Mouse (Mus musculus) CH12.LX (cell line): ENCODE measurements around the gene Akirin2. TPM values are rescaled to one million over a fixed set of nuclear protein-coding genes. Genes with fewer than 3 reads are reported as not detected.

Experiments used
- DNase-seq: peaks from one replicate; pipeline ENCODE4 v3.0.0-alpha.2; 2013; ENCODE audit errors: extremely low read depth
- H3K27ac ChIP-seq: 2 replicates; pipeline ENCODE4 v1.5.1; 2012; ENCODE audit warnings: low read depth, mild to moderate bottlenecking, control low read depth, moderate library complexity; ENCODE audit not compliant: insufficient read depth
- H3K27me3 ChIP-seq: replicated peaks from 2 replicates; pipeline ENCODE3; 2012; ENCODE audit warnings: inconsistent platforms
- H3K36me3 ChIP-seq, 2 experiments: replicated peaks in 1 of 2; 2 replicates each; pipeline versions ENCODE3 to v1.6.1; 2012; ENCODE audit warnings: inconsistent platforms in 1 of 2, low read length in 1 of 2, mild to moderate bottlenecking in 1 of 2, mixed read lengths in 1 of 2, moderate library complexity in 1 of 2; ENCODE audit not compliant: control insufficient read depth in 1 of 2, insufficient read depth in 1 of 2
- H3K4me1 ChIP-seq, 2 experiments: 2 replicates each; pipeline ENCODE4 v1.6.1; 2012; ENCODE audit warnings: inconsistent platforms in 1 of 2, moderate library complexity in 1 of 2; ENCODE audit not compliant: insufficient read depth in 2 of 2, control insufficient read depth in 1 of 2
- H3K4me2 ChIP-seq: 2 replicates; pipeline ENCODE4 v1.6.1; 2012; ENCODE audit warnings: low read depth, mild to moderate bottlenecking, control low read depth; ENCODE audit not compliant: poor library complexity, insufficient read depth, severe bottlenecking
- H3K4me3 ChIP-seq, 3 experiments: fragments of 150-350 bp in 1 of 3; sonication (generic) in 1 of 3; replicated peaks in 1 of 3; 2 replicates each; pipeline versions ENCODE3 to v1.5.1; 2011 to 2012; ENCODE audit warnings: low read depth in 2 of 3, low read length in 2 of 3, mild to moderate bottlenecking in 2 of 3, moderate library complexity in 2 of 3, control low read depth in 1 of 3, improper control_type of control experiment in 1 of 3, inconsistent platforms in 1 of 3, mixed read lengths in 1 of 3; ENCODE audit not compliant: poor library complexity in 1 of 3
- H3K79me2 ChIP-seq: replicated peaks from 2 replicates; pipeline ENCODE4 v1.6.1; 2012; ENCODE audit warnings: mild to moderate bottlenecking, moderate library complexity; ENCODE audit not compliant: control insufficient read depth, poor library complexity, insufficient read depth, severe bottlenecking; ENCODE audit errors: extremely low read depth
- H3K9ac ChIP-seq: 2 replicates; pipeline ENCODE4 v1.6.1; 2012; ENCODE audit warnings: low read depth, mild to moderate bottlenecking, control low read depth, moderate library complexity; ENCODE audit not compliant: insufficient read depth
- H3K9me3 ChIP-seq: replicated peaks from 2 replicates; pipeline ENCODE3; 2012; ENCODE audit warnings: low read length, inconsistent platforms, mixed read lengths
- BHLHE40 ChIP-seq: IDR thresholded peaks from 2 replicates; pipeline ENCODE4 v1.6.1; 2011; ENCODE audit warnings: mild to moderate bottlenecking, low read depth, low read length, improper control_type of control experiment
- CHD2 ChIP-seq: IDR thresholded peaks from 2 replicates; pipeline ENCODE4 v1.6.1; 2011; ENCODE audit warnings: low read length, improper control_type of control experiment
- CTCF ChIP-seq, 2 experiments: IDR thresholded peaks in 1 of 2; conservative IDR thresholded peaks in 1 of 2; 2 replicates each; pipeline ENCODE4 v1.5.1; 2011 to 2012; ENCODE audit warnings: low read depth in 2 of 2, low read length in 2 of 2, improper control_type of control experiment in 1 of 2, inconsistent platforms in 1 of 2, mild to moderate bottlenecking in 1 of 2, moderate library complexity in 1 of 2
- ETS1 ChIP-seq: conservative IDR thresholded peaks from 2 replicates; pipeline ENCODE4 v1.6.1; 2012; ENCODE audit warnings: low read depth, mild to moderate bottlenecking, inconsistent platforms, low read length, improper control_type of control experiment, moderate library complexity
- GABPA ChIP-seq: IDR thresholded peaks from 2 replicates; pipeline ENCODE4 v1.6.1; 2012; ENCODE audit warnings: low read depth, low read length, improper control_type of control experiment, inconsistent platforms; ENCODE audit not compliant: insufficient replicate concordance
- HCFC1 ChIP-seq: IDR thresholded peaks from 2 replicates; pipeline ENCODE4 v1.6.1; 2012; ENCODE audit warnings: low read depth, mild to moderate bottlenecking, inconsistent platforms, low read length, improper control_type of control experiment
- IRF4 ChIP-seq: IDR thresholded peaks from 2 replicates; pipeline ENCODE4 v1.6.1; 2014; ENCODE audit warnings: low read depth, mild to moderate bottlenecking, inconsistent platforms, low read length, improper control_type of control experiment
- JUN ChIP-seq: IDR thresholded peaks from 2 replicates; pipeline ENCODE4 v1.6.1; 2011; ENCODE audit warnings: low read depth, mild to moderate bottlenecking, low read length, improper control_type of control experiment, moderate library complexity; ENCODE audit not compliant: insufficient read depth
- KAT2A ChIP-seq: IDR thresholded peaks from 2 replicates; pipeline ENCODE4 v1.6.1; 2012; ENCODE audit warnings: low read length, improper control_type of control experiment, inconsistent platforms; ENCODE audit not compliant: insufficient replicate concordance
- MAFK ChIP-seq: IDR thresholded peaks from 2 replicates; pipeline ENCODE4 v1.6.1; 2011; ENCODE audit warnings: low read length, improper control_type of control experiment; ENCODE audit not compliant: insufficient replicate concordance
- MAX ChIP-seq: IDR thresholded peaks from 2 replicates; pipeline ENCODE4 v1.6.1; 2011; ENCODE audit warnings: low read length, improper control_type of control experiment
- MAZ ChIP-seq: IDR thresholded peaks from 2 replicates; pipeline ENCODE4 v1.6.1; 2012; ENCODE audit warnings: low read depth, mild to moderate bottlenecking, inconsistent platforms, low read length, improper control_type of control experiment, moderate library complexity
- MEF2A ChIP-seq: IDR thresholded peaks from 2 replicates; pipeline ENCODE4 v1.6.1; 2014; ENCODE audit warnings: low read depth, mild to moderate bottlenecking, inconsistent platforms, low read length, improper control_type of control experiment, borderline replicate concordance
- MXI1 ChIP-seq: IDR thresholded peaks from 2 replicates; pipeline ENCODE4 v1.6.1; 2011; ENCODE audit warnings: mild to moderate bottlenecking, low read depth, low read length, improper control_type of control experiment
- MYC ChIP-seq: IDR thresholded peaks from 2 replicates; pipeline ENCODE4 v1.6.1; 2011; ENCODE audit warnings: low read depth, mild to moderate bottlenecking, improper control_type of control experiment, low read length
- NRF1 ChIP-seq: IDR thresholded peaks from 2 replicates; pipeline ENCODE4 v1.6.1; 2014; ENCODE audit warnings: low read depth, mild to moderate bottlenecking, inconsistent platforms, low read length, improper control_type of control experiment, moderate library complexity
- POLR2A ChIP-seq: IDR thresholded peaks from 2 replicates; pipeline ENCODE4 v1.6.1; 2011; ENCODE audit warnings: low read depth, mild to moderate bottlenecking, improper control_type of control experiment, low read length
- RAD21 ChIP-seq: IDR thresholded peaks from 2 replicates; pipeline ENCODE4 v1.6.1; 2011; ENCODE audit warnings: low read depth, mild to moderate bottlenecking, low read length, improper control_type of control experiment, moderate library complexity
- SIN3A ChIP-seq: IDR thresholded peaks from 2 replicates; pipeline ENCODE4 v1.6.1; 2012; ENCODE audit warnings: low read length, improper control_type of control experiment, inconsistent platforms
- SMC3 ChIP-seq: IDR thresholded peaks from 2 replicates; pipeline ENCODE4 v1.6.1; 2011; ENCODE audit warnings: low read depth, low read length, improper control_type of control experiment
- TCF12 ChIP-seq: IDR thresholded peaks from 2 replicates; pipeline ENCODE4 v1.6.1; 2014; ENCODE audit warnings: low read depth, mild to moderate bottlenecking, inconsistent platforms, low read length, improper control_type of control experiment
- UBTF ChIP-seq: IDR thresholded peaks from 2 replicates; pipeline ENCODE4 v1.6.1; 2012; ENCODE audit warnings: low read depth, mild to moderate bottlenecking, inconsistent platforms, low read length, improper control_type of control experiment, moderate library complexity
- USF2 ChIP-seq: conservative IDR thresholded peaks from 2 replicates; pipeline ENCODE4 v1.6.1; 2011; ENCODE audit warnings: low read depth, low read length, improper control_type of control experiment
- ZMIZ1 ChIP-seq: IDR thresholded peaks from 2 replicates; pipeline ENCODE4 v1.6.1; 2012; ENCODE audit warnings: low read depth, mild to moderate bottlenecking, inconsistent platforms, low read length, improper control_type of control experiment
- dilution Hi-C: fragments of 300-500 bp; cut with MboI; formaldehyde crosslinking; loops from 2 replicates; pipeline ENCODE4 v1.14.3; 2020; ENCODE audit warnings: low sequenced_read_pairs; ENCODE audit not compliant: extremely low pct_unique_long_range_greater_than_20kb, extremely low pct_ligation_motif_present
- in situ Hi-C: fragments of 300-500 bp; cut with MboI; formaldehyde crosslinking; loops from 3 replicates; pipeline ENCODE4 v1.14.3; 2019; ENCODE audit warnings: low sequenced_read_pairs, low pct_ligation_motif_present, low pct_unique_long_range_greater_than_20kb, mixed read lengths
- polyA plus RNA-seq: library from polyadenylated mRNA; unstranded; fragments of >175 nt; gene quantifications from 2 replicates; pipeline ENCODE4 v1.2.1, GENCODE M21; 2012; ENCODE audit warnings: low read depth; ENCODE audit not compliant: insufficient read length
- total RNA-seq, 2 experiments: library from RNA; depleted of rRNA; stranded (reverse); fragments of 300-350 nt in 1 of 2; fragments of >200 nt in 1 of 2; gene quantifications; 2 replicates each; pipeline ENCODE4 v1.2.3; 2012 to 2014

The Akirin2 gene
- total and polyA plus RNA-seq, 3 experiments = 30.4 to 60.6 (median 52.3) TPM

DNA sequence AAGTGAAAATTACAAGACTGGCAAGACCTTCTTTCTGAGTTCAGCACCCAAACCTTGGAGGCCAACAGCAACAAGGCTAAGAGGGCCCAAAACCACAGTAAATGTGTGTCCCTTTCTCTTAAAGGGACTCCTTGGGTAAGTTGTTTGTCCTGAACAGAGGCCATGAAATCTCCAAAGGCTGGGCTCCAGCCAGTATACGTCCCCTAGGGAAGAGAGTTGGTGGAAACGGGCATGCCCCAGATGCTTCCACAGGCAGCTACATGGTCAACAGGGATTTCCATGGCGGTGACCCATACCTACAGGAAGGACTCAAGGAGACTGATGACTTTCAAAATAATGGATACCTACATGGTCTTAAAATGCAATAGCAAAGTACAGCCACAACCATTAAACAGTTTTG, 32.7 kb downstream of the Akirin2 start:
- no peak for TF ChIP-seq KAT2A
- TF ChIP-seq MEF2A = no peak
- TF ChIP-seq RAD21 = no peak
- no peak for TF ChIP-seq MAFK
- no peak for TF ChIP-seq MAZ
- no peak for TF ChIP-seq SIN3A
- no peak for TF ChIP-seq USF2
- no peak for TF ChIP-seq POLR2A
- no peak for TF ChIP-seq GABPA
- no peak for TF ChIP-seq IRF4
- no peak for TF ChIP-seq JUN
- no peak for TF ChIP-seq NRF1
- no peak for TF ChIP-seq ETS1
- no peak for TF ChIP-seq CHD2
- TF ChIP-seq SMC3 = no peak
- Histone ChIP-seq H3K27ac (no peak overlapping the region), H3K79me2 (no peaks in the 10 kb centered on the region), H3K4me3 (no peak overlapping the region), H3K9me3 (no peaks in the 10 kb centered on the region), H3K36me3 (peaks cover 55 to 82% of the 10 kb centered on the region in 2 experiments), H3K9ac (no peak overlapping the region), H3K4me1 (no peaks in the 10 kb centered on the region), H3K4me2 (no peak overlapping the region), H3K27me3 (no peaks in the 10 kb centered on the region)
- dilution Hi-C loops (no loop called here), in situ Hi-C loops (no loop called here)
- no peak for DNase-seq

DNA sequence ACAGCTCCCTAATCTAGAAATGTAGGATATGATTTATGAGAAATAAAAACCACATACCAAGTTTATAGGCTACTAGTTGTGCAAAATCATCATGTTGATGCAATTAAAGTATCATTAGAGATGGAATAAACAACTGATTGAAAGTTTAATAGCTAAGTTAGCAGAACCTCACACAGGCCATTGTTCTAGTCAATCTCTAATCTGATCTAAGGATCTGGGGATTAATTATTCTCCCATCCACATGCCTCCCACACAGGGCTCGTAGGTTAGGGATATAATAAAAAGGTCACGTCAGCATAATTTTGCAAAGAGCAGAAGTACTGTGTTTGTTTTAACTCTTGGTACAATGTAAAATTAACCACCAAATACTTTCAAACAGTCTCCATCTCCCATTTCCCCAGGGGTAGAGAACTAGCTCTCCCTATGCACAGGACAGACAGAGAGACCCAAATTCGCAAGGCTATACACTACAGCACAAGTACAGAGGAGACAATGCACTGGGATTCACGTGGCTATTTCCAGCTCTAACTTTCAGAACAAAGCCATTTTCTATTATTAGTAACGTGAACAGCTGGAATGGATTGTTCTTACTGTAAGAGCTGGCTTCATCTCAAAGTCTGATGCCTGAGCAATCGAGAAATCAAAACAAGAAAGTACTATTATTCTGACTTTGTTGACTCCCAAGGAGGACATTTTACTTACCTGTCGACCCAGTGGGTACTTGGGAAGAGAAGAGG, 34.3 kb downstream of the Akirin2 start:
- DNase-seq = no peak
- no peak overlapping the region for H3K27ac ChIP-seq
- no peak overlapping the region for H3K4me2 ChIP-seq
- TF ChIP-seq MXI1 (no peak), POLR2A (no peak), RAD21 (no peak), ZMIZ1 (no peak), CTCF (conservative IDR thresholded peaks at IDR 0.05 in 1 of 2, IDR thresholded peaks at IDR 0.05 in 1 of 2; ENCODE audit: low read depth in 2 of 2, low read length in 2 of 2) (no peak), MAZ (no peak), MEF2A (no peak), MAX (no peak), TCF12 (no peak), HCFC1 (no peak), UBTF (no peak), MYC (no peak), CHD2 (no peak), SMC3 (no peak), IRF4 (no peak), KAT2A (no peak), SIN3A (no peak), BHLHE40 (no peak)
- H3K79me2 ChIP-seq = no peaks in the 10 kb centered on the region
- in situ Hi-C loops = no loop called here
- H3K9me3 ChIP-seq = no peaks in the 10 kb centered on the region
- no peaks in the 10 kb centered on the region for H3K4me1 ChIP-seq
- no peaks in the 10 kb centered on the region for H3K27me3 ChIP-seq
- peaks cover 44 to 71% of the 10 kb centered on the region in 2 experiments for H3K36me3 ChIP-seq
- H3K4me3 ChIP-seq = no peak overlapping the region
- no peak overlapping the region for H3K9ac ChIP-seq
- dilution Hi-C loops = no loop called here
